Mouse (Mus musculus): Measurements from ENCODE around the gene H2-Q1.

DNA sequence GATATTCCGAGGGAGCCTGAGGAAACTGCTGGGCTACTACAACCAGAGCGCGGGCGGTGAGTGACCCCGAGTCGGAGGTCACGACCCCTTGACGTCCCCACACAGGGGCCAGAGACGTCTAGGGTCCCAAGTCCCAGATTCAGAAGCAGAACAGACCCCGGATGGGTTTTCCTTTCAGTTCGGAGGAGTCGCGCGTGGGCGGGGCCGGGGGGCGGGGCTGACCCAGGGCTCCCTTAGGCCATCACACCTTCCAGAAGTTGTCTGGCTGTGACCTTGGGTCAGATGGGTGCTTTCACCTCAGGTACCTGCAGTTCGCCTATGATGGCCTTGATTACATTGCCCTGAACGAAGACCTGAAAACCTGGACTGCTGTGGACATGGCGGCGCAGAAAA, 39.3 kb downstream of the H2-Q1 start:
- no peak for TF ChIP-seq POLR2A (IDR thresholded peaks at IDR 0.05; ENCODE audit: borderline replicate concordance, low read depth, low read length)
- no peak for TF ChIP-seq CTCF (IDR thresholded peaks at IDR 0.05; ENCODE audit: low read depth, low read length)

All from bone marrow macrophage, adult 2 months (primary cell).